ENCODE assay signal across 8 mouse cellular contexts in the genomic region with DNA sequence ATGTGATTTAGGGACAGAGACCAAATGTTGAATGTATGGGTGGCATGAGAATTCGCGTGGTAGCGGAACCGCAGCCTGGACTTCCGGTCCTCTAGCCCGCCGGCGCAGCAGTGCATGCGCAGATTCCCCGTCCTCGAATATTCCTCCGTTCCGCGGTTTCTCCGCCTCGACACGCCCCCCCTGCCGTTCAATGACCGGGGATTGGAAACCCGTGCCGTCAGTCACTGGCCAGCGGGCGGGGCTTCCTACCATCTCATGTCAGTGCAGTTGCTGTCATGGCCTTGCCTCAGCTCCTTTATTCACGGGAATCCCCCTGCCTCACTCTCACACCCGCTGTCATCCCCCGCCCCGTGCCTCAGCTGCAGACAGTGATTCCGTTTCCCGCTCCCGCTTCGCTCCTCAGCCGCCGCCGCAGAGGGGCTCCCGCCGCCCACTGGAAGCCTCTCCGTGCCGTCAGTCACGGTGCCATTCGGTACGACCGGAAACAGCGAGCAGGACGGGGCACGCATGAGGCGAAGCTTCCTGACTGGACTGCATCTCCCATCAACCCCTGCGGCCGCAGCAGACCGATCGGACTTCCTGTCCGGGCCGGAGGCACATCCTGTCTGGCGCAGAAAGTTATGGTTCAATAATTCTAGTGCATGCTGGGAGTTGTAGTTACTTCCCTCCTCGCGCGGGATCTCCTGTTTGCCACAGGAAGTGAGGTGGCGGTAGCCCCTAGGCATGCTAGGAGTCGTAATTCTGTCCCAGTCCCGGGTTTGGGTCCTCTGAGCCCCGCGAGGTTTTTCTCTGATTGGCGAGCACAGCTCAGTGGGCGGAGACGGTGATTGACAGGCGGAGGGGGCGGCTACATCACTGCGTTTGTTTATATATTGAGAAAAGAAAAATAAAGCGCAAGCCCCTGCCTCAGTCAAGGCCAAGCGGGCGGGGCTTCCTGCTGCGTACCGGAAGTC.
DNase-seq lines count a peak whose midpoint lies in the region; ATAC-seq and TF ChIP-seq lines count a peak whose summit lies in the region.

No protein-coding gene starts in this region.

- H3K9ac ChIP-seq in embryonic facial prominence, embryonic 14.5 days (ENCODE audit: low read depth, low read length): peak overlapping the region; percentile 81
- H3K9ac ChIP-seq in heart, adult 2 months (ENCODE audit: low read depth, low read length): peak overlapping the region; percentile 79
- peak overlapping the region; percentile 77 for H3K9ac ChIP-seq in limb, embryonic 13.5 days
- peak overlapping the region; percentile 87 for H3K9ac ChIP-seq in midbrain, embryonic 16.5 days (ENCODE audit: low read depth, low read length)

- peaks cover 7% of the 10 kb centered on the region for H3K9me3 ChIP-seq in embryonic facial prominence, embryonic 14.5 days (ENCODE audit: control insufficient read depth, low read length)
- peaks cover 4% of the 10 kb centered on the region; the same call in 1 of the 2 replicates for H3K9me3 ChIP-seq in limb, embryonic 13.5 days
- no peaks in the 10 kb centered on the region for H3K9me3 ChIP-seq in midbrain, embryonic 16.5 days (replicated peaks; ENCODE audit: control insufficient read depth, low read length, poor library complexity, severe bottlenecking)

- H3K4me1 ChIP-seq in embryonic facial prominence, embryonic 14.5 days (ENCODE audit: control insufficient read depth, insufficient read depth, low read length): no peaks in the 10 kb centered on the region; the same call in 1 of the 2 replicates
- H3K4me1 ChIP-seq in heart, adult 2 months (ENCODE audit: control insufficient read depth, insufficient read depth, low read length): no peaks in the 10 kb centered on the region
- peaks cover 6% of the 10 kb centered on the region for H3K4me1 ChIP-seq in limb, embryonic 13.5 days
- H3K4me1 ChIP-seq in midbrain, embryonic 16.5 days (ENCODE audit: control insufficient read depth, insufficient read depth, low read length): peaks cover 5% of the 10 kb centered on the region

- no peak for TF ChIP-seq EP300 in heart, adult 2 months (IDR thresholded peaks at IDR 0.05; ENCODE audit: insufficient read depth, low read depth, low read length)

- peak; percentile 100 for DNase-seq in 3T3-L1 (ENCODE audit: low read depth, low spot score)
- DNase-seq in adrenal gland, postnatal 4 days (ENCODE audit: low spot score in 2 of 2): peak; percentile 95 to 98
- DNase-seq in embryonic facial prominence, embryonic 14.5 days (ENCODE audit: low spot score): peak; percentile 100
- peak; percentile 95 to 98 for DNase-seq in heart, adult 2 months
- DNase-seq in kidney, adult 8-10 months: peak; percentile 98 to 99
- DNase-seq in spleen, postnatal 10 days (ENCODE audit: low spot score in 2 of 2): peak; percentile 88 to 97

- no peaks in the 10 kb centered on the region for H3K27me3 ChIP-seq in embryonic facial prominence, embryonic 14.5 days (replicated peaks; ENCODE audit: control insufficient read depth, insufficient read depth, low read length)
- no peaks in the 10 kb centered on the region for H3K27me3 ChIP-seq in heart, adult 2 months (ENCODE audit: control insufficient read depth, insufficient read depth, low read length)
- no peaks in the 10 kb centered on the region for H3K27me3 ChIP-seq in limb, embryonic 13.5 days
- H3K27me3 ChIP-seq in midbrain, embryonic 16.5 days (ENCODE audit: control insufficient read depth, insufficient read depth, low read depth, low read length): no peaks in the 10 kb centered on the region

- no peak for TF ChIP-seq CTCF in heart, adult 2 months (IDR thresholded peaks at IDR 0.05)

- no peaks in the 10 kb centered on the region for H3K36me3 ChIP-seq in embryonic facial prominence, embryonic 14.5 days (ENCODE audit: control insufficient read depth, insufficient read depth, low read length)
- H3K36me3 ChIP-seq in heart, adult 2 months (ENCODE audit: control insufficient read depth, insufficient read depth, low read length): no peaks in the 10 kb centered on the region
- no peaks in the 10 kb centered on the region for H3K36me3 ChIP-seq in limb, embryonic 13.5 days
- H3K36me3 ChIP-seq in midbrain, embryonic 16.5 days (ENCODE audit: control insufficient read depth, insufficient read depth, low read length): no peaks in the 10 kb centered on the region

- peak overlapping the region; percentile 56 for H3K4me2 ChIP-seq in embryonic facial prominence, embryonic 14.5 days (ENCODE audit: low read depth, low read length)
- H3K4me2 ChIP-seq in limb, embryonic 13.5 days (replicated peaks): peak overlapping the region; percentile 60
- H3K4me2 ChIP-seq in midbrain, embryonic 16.5 days (ENCODE audit: low read length): peak overlapping the region; percentile 69

- under 1% methylated on average over 69 of the region's 72 CpGs for WGBS in embryonic facial prominence, embryonic 14.5 days
- WGBS in heart, adult 2 months: under 1% methylated on average over 72 of the region's 72 CpGs
- under 1% methylated on average over 72 of the region's 72 CpGs for WGBS in limb, embryonic 13.5 days
- under 1% methylated on average over 72 of the region's 72 CpGs for WGBS in midbrain, embryonic 16.5 days

- ATAC-seq in embryonic facial prominence, embryonic 14.5 days (ENCODE audit: low read depth): peak; percentile 96
- peak; percentile 95 for ATAC-seq in limb, embryonic 13.5 days (ENCODE audit: low FRiP score, low read depth)
- ATAC-seq in midbrain, embryonic 16.5 days: peak; percentile 96

- H3K27ac ChIP-seq in embryonic facial prominence, embryonic 14.5 days (replicated peaks; ENCODE audit: low read depth, low read length): peak overlapping the region; percentile 99
- peak overlapping the region; percentile 91 for H3K27ac ChIP-seq in heart, adult 2 months
- peak overlapping the region; percentile 97 for H3K27ac ChIP-seq in limb, embryonic 13.5 days
- peak overlapping the region; percentile 100 for H3K27ac ChIP-seq in midbrain, embryonic 16.5 days (ENCODE audit: low read length)

- peak overlapping the region; percentile 69 for H3K4me3 ChIP-seq in embryonic facial prominence, embryonic 14.5 days (ENCODE audit: low read depth, low read length)
- peak overlapping the region; percentile 59 for H3K4me3 ChIP-seq in heart, adult 2 months
- peak overlapping the region; percentile 67 for H3K4me3 ChIP-seq in limb, embryonic 13.5 days
- H3K4me3 ChIP-seq in midbrain, embryonic 16.5 days (ENCODE audit: low read depth, low read length): peak overlapping the region; percentile 52

- intact Hi-C loops in heart, adult 2 months (cut with DNase I): loop anchor here (2.0 to 5.0 kb wide), 5 partner anchors 65 to 510 kb away; a partner anchor contains a TSS

- H3K79me2 ChIP-seq in heart, adult 2 months (replicated peaks; ENCODE audit: control insufficient read depth, insufficient read depth, low read length): no peaks in the 10 kb centered on the region

- peak; percentile 64 for TF ChIP-seq POLR2A in heart, adult 2 months (IDR thresholded peaks at IDR 0.05; ENCODE audit: insufficient read depth, low read depth, low read length)

Comparison
In these comparisons a context has a peak if more than half of its experiments do, and no peak if none do; other contexts are left out.
1. Peak in every context shown above with its lines: DNase-seq, ATAC-seq, H3K4me3 ChIP-seq and H3K27ac ChIP-seq.